Mouse (Mus musculus): ENCODE results near the gene Clint1.

DNA sequence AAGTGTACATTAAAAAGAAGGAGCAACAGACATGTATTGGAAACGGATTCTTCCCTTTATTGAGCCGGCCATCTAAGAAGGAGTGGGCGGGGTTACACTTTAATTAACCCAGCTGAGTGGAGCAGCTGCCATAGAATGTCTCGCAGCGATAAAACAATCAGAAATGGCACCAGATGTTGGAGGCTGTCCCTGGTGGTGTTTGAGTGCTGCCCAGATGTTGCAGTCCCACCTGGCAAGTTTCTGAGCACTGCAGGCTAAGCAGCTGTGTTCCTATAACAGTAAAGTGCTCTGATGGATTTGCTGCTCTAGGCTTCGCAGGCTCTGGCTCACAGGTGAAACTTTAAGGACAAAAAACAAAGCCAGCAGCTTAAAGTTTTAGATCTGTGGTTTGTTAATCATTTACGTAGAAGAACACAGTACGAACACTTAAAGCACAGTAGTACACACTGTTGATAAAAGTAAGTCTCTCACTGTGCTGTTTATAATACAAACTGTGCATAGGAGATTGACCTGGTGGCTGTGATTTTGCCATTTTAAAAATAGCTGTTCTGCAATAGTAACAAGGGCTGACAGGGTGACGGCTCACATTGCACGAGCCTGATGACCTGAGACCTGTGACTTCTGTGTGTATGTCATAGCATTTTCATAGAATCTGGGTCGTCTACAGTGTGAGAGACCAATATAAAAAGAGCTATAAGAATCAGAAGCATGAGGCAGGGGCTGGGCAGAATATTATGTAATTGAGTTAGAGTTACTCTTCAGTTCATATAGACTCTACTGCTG lies 48.6 kb downstream of the Clint1 start:
- no peak for TF ChIP-seq CTCF (IDR thresholded peaks at IDR 0.05; ENCODE audit: borderline replicate concordance, extremely low read depth, insufficient read depth, insufficient read length)
- no peak for TF ChIP-seq POLR2A (IDR thresholded peaks at IDR 0.05; ENCODE audit: borderline replicate concordance, extremely low read depth, insufficient read depth, insufficient read length, poor library complexity, severe bottlenecking)

Measured in brain, embryonic 14.5 days (tissue).